Mouse (Mus musculus): ENCODE data around the gene Prss2. TPM values are rescaled to one million over a fixed set of nuclear protein-coding genes. Genes with fewer than 3 reads are reported as not detected.

The Prss2 gene
- polyA plus RNA-seq, 1 experiment from 2014 or later, result not detected

DNA sequence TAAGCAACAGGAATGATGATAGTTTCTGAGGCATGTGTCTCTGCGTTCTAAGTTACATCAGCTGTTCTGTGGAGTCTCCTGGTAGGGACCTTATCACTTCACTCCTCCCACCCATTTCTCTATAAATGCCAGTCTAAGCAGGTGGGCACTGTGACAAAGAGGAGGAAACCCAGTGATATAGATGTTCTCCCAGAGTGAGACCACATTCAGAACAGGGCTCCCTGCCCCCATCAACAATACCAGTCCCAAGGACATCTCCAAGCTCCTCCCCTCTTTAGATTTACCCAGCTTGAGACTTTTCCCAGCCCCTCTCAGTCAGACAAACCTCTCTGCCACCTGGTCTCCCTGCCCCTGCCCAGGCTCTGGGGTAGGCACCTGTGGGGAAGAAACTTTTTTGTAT is 20.2 kb downstream of the Prss2 start:
- 79% methylated on average over 1 of the region's 1 CpGs for WGBS
- H3K4me1 ChIP-seq, result peaks cover 16% of the 10 kb centered on the region
- ATAC-seq (replicated peaks), result no peak

DNA sequence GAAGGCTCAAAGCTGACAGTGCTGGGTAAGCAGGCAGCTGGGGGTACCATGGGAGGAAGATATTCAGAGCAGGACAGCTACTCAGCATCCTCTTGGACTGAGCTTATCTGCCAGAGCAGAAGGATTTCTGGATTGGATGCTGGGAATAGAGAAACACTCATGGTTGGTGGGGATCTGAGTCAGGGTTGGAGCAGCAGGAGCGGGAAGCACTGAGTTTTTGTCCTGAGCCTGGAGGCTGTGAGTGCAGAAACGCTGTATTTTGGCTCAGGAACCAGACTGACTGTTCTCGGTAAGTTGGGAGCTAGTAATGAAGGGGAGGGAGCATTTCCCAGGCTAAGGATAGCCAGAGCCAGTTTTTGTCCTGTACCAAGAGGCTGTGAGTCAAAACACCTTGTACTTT is 21.4 kb downstream of the Prss2 start:
- Histone ChIP-seq H3K4me1 (peaks cover 16% of the 10 kb centered on the region), H3K27me3 (replicated peaks) (no peaks in the 10 kb centered on the region), H3K4me3 (peak overlapping the region; percentile 32), H3K9me3 (no peaks in the 10 kb centered on the region), H3K27ac (no peak overlapping the region), H3K9ac (0 out of 2 replicates have a peak overlapping the region, but pooled peaks have one; percentile 29), H3K4me2 (peak overlapping the region; percentile 60), H3K36me3 (replicated peaks) (no peaks in the 10 kb centered on the region)
- 11% methylated on average over 3 of the region's 3 CpGs for WGBS
- 0 out of 2 replicates have a peak, but pooled peaks have one; percentile 7 for ATAC-seq (replicated peaks)

More for the DNA sequence above, 20.2 kb downstream of the Prss2 start:
- H3K27ac ChIP-seq, result no peak overlapping the region
- no peaks in the 10 kb centered on the region for H3K27me3 ChIP-seq (replicated peaks)
- no peaks in the 10 kb centered on the region for H3K36me3 ChIP-seq (replicated peaks)
- no peaks in the 10 kb centered on the region for H3K9me3 ChIP-seq
- no peak overlapping the region for H3K4me2 ChIP-seq
- H3K4me3 ChIP-seq, result no peak overlapping the region
- H3K9ac ChIP-seq, result no peak overlapping the region

DNA sequence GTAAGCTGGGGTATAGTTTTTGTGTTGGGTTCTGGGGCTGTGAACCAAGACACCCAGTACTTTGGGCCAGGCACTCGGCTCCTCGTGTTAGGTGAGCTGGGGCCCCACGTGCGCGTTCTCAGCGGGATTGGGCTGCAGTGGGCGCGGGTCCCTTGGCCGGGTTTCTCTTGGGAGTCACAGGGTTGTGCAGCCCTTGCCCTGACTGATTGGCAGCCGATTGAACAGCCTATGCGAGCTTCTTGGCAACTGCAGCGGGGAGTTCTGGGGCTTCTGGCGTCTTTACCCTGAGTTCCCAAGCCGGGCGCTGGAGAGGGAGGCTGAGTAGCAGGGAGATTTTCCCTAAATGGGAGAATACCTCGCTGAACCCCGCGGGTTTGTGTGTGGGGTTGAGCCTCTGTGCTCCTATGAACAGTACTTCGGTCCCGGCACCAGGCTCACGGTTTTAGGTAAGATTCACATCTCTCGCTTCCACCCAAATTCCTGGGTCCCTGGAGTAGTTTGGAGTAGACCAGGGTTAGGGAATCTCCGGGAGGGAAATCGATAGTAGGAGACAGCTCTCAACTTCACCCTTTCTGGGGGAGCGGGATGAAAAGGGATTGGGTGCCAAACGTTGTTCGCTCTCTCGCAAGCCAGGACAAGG is 21.9 kb downstream of the Prss2 start:
- Histone ChIP-seq H3K4me1 (peaks cover 16% of the 10 kb centered on the region), H3K4me2 (peak overlapping the region; percentile 60), H3K4me3 (peak overlapping the region; percentile 32), H3K36me3 (replicated peaks) (no peaks in the 10 kb centered on the region), H3K27me3 (replicated peaks) (no peaks in the 10 kb centered on the region), H3K9me3 (no peaks in the 10 kb centered on the region), H3K27ac (peak overlapping the region; percentile 9; the same call in 1 of the 2 replicates), H3K9ac (peak overlapping the region; percentile 29)
- ATAC-seq (replicated peaks), result peak; percentile 3; the same call in 1 of the 2 replicates
- 6% methylated on average over 28 of the region's 28 CpGs for WGBS

DNA sequence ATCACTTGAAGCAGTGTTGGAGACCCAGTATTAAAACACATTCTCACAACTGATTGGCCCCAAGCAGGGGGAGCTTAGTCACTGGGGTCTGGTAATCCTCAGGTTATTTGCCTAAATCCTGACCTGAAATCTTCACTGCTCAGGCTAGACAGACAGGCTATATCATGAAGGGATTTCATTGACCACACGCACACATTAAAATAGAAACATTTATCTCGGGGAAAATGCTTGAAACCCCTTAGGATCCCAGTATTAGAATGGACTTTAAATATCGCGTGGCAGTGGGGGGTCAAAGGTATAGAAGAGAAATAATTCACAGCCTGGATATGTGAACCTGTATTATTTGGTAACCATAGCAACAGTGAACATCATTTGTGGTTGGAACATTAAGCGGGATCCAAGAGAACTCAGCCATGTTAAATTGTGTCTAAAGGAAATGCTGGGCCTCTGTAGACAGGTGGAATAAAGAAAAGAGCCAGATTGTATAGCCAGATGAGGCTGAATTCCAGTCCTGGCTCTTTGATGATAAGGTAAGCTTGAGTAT is 22.9 kb downstream of the Prss2 start:
- H3K9ac ChIP-seq, result no peak overlapping the region

DNA sequence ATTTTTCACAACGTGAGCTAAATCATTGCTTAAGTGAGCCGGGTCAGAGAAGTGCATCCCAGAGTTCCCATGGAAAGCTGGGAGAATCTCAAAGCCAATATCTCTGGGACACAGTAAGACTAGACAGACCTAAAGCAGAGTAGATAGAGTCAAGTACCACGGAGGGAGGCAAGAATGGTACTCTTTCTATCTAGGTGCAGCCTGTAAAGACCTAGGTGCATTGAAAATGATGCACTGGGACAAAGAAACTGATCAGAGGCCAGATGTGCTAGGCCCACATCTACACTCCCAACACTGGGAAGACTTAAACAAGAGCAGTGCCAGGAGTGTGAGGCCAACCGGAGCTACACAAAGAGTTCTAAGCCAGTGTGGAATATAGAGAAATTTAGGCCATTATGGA is 23.7 kb downstream of the Prss2 start:
- H3K4me1 ChIP-seq, result peaks cover 16% of the 10 kb centered on the region
- no peaks in the 10 kb centered on the region for H3K36me3 ChIP-seq (replicated peaks)
- H3K4me2 ChIP-seq, result no peak overlapping the region
- no peaks in the 10 kb centered on the region for H3K9me3 ChIP-seq
- H3K27ac ChIP-seq, result peak overlapping the region; percentile 48; the same call in 1 of the 2 replicates
- WGBS, result 75% methylated on average over 4 of the region's 4 CpGs
- H3K4me3 ChIP-seq, result no peak overlapping the region
- no peak overlapping the region for H3K9ac ChIP-seq
- ATAC-seq (replicated peaks), result 0 out of 2 replicates have a peak, but pooled peaks have one; percentile 10
- no peaks in the 10 kb centered on the region for H3K27me3 ChIP-seq (replicated peaks)

More for the DNA sequence above, 22.9 kb downstream of the Prss2 start:
- no peaks in the 10 kb centered on the region for H3K9me3 ChIP-seq
- H3K27me3 ChIP-seq (replicated peaks), result no peaks in the 10 kb centered on the region
- peak; percentile 90 for ATAC-seq (replicated peaks)
- H3K36me3 ChIP-seq (replicated peaks), result no peaks in the 10 kb centered on the region
- H3K4me3 ChIP-seq, result peak overlapping the region; percentile 32
- peak overlapping the region; percentile 51; the same call in 1 of the 2 replicates for H3K27ac ChIP-seq
- H3K4me2 ChIP-seq, result peak overlapping the region; percentile 60
- 36% methylated on average over 5 of the region's 5 CpGs for WGBS
- H3K4me1 ChIP-seq, result peaks cover 16% of the 10 kb centered on the region

DNA sequence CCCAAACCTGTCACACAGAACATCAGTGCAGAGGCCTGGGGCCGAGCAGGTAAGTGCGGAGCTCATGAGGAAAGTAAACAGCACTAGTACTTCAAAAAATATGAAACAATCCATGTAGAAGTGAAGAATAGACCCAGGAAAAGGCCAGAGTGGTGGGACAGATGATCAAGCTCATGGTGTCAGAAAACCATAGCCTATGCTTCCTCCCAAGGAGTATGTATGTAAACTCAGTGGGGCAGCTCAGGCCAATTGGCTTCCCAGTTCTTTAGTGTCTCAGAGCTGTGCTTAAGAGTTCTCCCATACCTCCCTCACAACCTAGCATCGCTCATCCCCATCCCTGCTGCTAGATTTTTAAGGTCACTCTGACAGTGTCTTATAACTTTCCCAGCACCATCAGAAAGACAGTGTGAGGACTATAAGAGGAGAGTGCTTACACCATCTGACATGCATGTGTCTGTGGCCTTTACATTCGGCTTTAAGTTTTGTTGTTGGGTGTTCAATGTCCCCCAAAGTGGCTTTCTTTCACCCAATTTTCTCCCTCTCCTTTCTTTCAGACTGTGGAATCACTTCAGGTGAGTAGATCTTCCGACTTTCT is 25.6 kb downstream of the Prss2 start:
- Histone ChIP-seq H3K27ac (no peak overlapping the region), H3K4me2 (no peak overlapping the region), H3K9ac (no peak overlapping the region), H3K9me3 (no peaks in the 10 kb centered on the region), H3K4me1 (peaks cover 16% of the 10 kb centered on the region), H3K36me3 (replicated peaks) (no peaks in the 10 kb centered on the region), H3K4me3 (no peak overlapping the region), H3K27me3 (replicated peaks) (no peaks in the 10 kb centered on the region)
- WGBS, result 96% methylated on average over 5 of the region's 5 CpGs
- ATAC-seq (replicated peaks), result no peak

DNA sequence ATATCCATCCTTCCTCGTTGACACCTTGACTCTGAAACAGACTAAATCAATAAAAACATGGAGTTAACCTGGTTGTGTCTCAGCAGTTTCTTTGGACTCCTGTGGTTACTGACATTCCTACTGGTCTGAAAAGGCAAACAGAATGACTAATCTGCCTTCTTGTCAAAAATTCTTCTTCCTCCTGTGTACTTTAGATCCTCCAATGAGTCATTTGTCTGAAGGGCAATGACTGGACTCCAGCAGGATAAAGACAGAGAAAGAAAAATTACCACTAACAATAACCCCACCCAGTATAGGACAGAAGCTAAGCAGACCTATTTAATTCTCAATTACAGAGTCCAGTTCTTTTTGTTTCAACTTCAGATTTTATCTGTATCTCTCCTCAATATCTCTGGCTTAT is 26.7 kb downstream of the Prss2 start:
- Histone ChIP-seq H3K9ac (no peak overlapping the region), H3K27me3 (replicated peaks) (no peaks in the 10 kb centered on the region), H3K36me3 (replicated peaks) (no peaks in the 10 kb centered on the region), H3K4me3 (no peak overlapping the region), H3K27ac (no peak overlapping the region), H3K9me3 (no peaks in the 10 kb centered on the region), H3K4me2 (no peak overlapping the region), H3K4me1 (peaks cover 13% of the 10 kb centered on the region)
- 50% methylated on average over 1 of the region's 1 CpGs for WGBS
- no peak for ATAC-seq (replicated peaks)

DNA sequence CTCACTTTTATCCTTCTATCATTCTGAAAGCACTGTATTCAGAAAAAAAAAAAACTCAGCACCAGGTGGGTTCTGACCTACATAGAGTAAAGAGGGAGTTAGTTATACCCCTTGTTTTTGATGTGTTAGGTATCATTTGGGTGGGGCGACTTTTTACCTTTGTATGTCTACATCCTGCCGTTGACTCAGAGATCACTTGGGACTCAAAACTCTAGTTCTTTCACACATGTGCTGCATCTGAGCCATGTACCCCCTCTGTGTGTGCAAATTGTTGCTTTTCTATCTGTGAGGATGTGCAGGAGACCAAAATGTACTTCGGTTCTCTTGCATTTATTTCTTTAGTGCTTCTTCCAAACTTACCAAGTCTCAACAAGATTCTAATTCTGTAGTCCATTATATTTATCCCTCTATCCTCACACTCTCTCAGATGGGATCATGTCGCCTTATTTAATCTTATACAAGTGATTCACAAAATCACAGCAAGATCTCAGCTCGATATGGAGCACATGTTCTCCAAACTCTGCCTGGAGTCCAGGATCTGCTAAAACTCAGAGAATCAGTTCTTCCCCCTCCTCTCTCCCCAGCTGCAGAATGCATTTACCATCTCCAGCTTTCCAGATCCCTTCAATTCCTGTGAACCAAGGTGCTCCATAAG is 31.9 kb downstream of the Prss2 start:
- 83% methylated on average over 5 of the region's 5 CpGs for WGBS
- H3K27me3 ChIP-seq (replicated peaks), result no peaks in the 10 kb centered on the region

DNA sequence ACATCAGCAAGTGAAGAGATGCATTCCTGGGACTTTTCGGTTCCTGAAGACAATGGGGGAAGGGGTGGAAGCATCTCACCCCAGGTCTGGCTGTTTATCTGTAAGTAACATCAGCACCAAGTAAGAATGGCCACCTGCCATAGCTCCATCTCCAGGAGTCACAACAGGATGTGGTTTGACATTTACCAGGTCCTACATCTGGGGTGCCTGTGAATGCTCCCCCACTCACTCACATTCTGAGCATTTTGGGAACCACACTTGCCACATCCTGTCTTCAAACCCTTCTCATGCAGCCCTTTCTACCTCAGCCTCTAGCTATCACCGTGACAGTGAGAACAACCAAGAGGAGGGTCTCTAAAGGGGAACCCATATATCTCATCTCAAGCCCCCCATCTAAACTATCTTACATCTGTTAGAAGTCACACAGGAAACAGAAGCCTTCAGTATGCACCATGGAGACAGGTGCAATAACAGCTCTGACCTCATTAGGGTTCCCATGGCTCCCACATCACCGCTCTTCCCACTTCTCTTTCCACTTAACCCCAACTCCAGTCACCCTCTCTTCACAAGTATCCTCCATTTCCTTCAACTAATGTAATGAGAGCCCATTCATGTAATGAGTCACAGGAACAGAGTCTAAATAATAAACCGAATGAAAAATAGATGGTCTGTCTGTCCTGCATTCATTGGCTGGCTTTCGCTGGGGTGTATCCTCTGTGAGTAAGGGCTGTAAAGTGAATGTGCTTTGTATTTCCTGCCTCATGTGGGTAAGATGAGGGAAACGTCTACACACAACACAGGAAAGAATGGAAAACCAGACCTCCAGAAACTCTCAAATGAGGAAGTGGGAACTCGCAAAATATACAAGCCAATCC is 32.9 kb downstream of the Prss2 start:
- no peak for ATAC-seq (replicated peaks)
- H3K4me1 ChIP-seq, result no peaks in the 10 kb centered on the region
- no peak overlapping the region for H3K9ac ChIP-seq
- H3K36me3 ChIP-seq (replicated peaks), result no peaks in the 10 kb centered on the region
- no peaks in the 10 kb centered on the region for H3K27me3 ChIP-seq (replicated peaks)
- no peaks in the 10 kb centered on the region for H3K9me3 ChIP-seq
- H3K4me2 ChIP-seq, result no peak overlapping the region
- no peak overlapping the region for H3K4me3 ChIP-seq
- no peak overlapping the region for H3K27ac ChIP-seq
- WGBS, result 83% methylated on average over 7 of the region's 7 CpGs

More for the DNA sequence above, 31.9 kb downstream of the Prss2 start:
- Histone ChIP-seq H3K27ac (no peak overlapping the region), H3K9ac (no peak overlapping the region), H3K4me1 (no peaks in the 10 kb centered on the region), H3K9me3 (no peaks in the 10 kb centered on the region), H3K4me3 (no peak overlapping the region), H3K4me2 (no peak overlapping the region), H3K36me3 (replicated peaks) (no peaks in the 10 kb centered on the region)
- ATAC-seq (replicated peaks), result no peak

DNA sequence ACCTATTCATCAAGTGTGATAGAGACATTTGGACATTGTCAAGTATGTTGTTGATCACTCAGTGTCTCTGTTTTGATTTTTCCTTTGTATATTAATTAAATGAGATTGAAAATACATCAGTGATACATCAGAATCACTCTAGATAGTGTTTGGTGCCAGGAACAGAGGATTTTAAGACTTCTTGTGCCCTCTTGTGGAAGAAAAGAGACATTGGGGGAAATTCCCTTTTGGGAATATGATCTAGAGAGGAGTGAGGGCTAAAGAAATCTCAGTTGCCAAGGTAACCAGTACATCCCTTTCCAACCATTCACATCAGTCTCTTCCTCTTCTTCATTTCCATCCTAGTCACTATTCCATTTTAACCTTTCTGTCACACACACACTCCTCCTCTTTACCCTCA is 34.8 kb downstream of the Prss2 start:
- Histone ChIP-seq H3K36me3 (replicated peaks) (no peaks in the 10 kb centered on the region), H3K27me3 (replicated peaks) (no peaks in the 10 kb centered on the region), H3K9ac (no peak overlapping the region), H3K4me2 (no peak overlapping the region), H3K9me3 (no peaks in the 10 kb centered on the region), H3K4me3 (no peak overlapping the region), H3K4me1 (no peaks in the 10 kb centered on the region), H3K27ac (no peak overlapping the region)
- ATAC-seq (replicated peaks), result peak; percentile 89

DNA sequence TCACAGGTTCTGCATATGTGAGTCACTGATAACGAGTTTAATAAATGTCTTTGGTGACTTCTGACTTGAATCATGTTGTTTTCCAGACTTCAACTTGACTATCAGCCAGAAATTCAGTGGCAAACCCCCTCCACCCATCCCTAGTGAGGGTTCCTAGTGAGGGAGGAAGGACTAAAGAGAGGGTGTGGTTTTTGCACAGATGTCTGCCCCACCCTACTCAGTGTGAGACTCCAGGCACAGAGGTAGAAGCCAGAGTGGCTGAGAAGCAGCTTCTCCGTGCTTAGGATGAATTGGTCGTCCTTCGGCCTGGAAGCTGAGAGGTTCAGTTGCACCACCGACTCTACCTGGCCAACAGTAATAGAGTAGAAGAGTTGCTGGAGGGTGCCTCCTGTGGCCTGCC is 35.9 kb downstream of the Prss2 start:
- WGBS, result 76% methylated on average over 5 of the region's 5 CpGs
- no peak overlapping the region for H3K9ac ChIP-seq
- H3K9me3 ChIP-seq, result no peaks in the 10 kb centered on the region

DNA sequence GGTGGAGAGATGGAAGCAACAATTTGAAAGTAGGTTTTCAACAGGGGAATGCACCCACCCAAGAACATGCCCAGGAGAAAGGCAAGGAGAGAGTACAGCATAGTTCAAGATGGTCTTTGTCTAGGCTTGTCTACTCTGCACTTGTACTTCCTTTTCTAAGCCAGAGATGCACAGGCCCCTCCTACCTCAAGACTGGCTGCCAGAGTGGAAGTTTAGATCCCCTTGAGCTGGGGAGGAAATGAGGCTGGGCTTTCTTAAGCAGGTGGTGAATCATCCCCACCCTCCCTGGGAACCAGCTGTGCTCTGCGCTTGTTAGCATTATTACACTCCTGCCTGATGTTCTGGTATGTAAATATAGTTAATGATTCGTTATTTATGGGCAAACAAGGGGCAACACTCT is 36.7 kb downstream of the Prss2 start:
- Histone ChIP-seq H3K4me1 (no peaks in the 10 kb centered on the region), H3K4me3 (no peak overlapping the region), H3K4me2 (no peak overlapping the region), H3K27me3 (replicated peaks) (no peaks in the 10 kb centered on the region), H3K27ac (no peak overlapping the region), H3K36me3 (replicated peaks) (no peaks in the 10 kb centered on the region), H3K9me3 (no peaks in the 10 kb centered on the region), H3K9ac (no peak overlapping the region)
- WGBS, result 58% methylated on average over 2 of the region's 2 CpGs
- no peak for ATAC-seq (replicated peaks)

More for the DNA sequence above, 35.9 kb downstream of the Prss2 start:
- Histone ChIP-seq H3K27me3 (replicated peaks) (no peaks in the 10 kb centered on the region), H3K4me3 (no peak overlapping the region), H3K27ac (no peak overlapping the region), H3K4me2 (no peak overlapping the region), H3K4me1 (no peaks in the 10 kb centered on the region), H3K36me3 (replicated peaks) (no peaks in the 10 kb centered on the region)
- ATAC-seq (replicated peaks), result no peak
